Mouse (Mus musculus) E14TG2a.4 (cell line): ENCODE results near the gene Mybl2.

Experiments
- CTCF ChIP-seq: conservative IDR thresholded peaks from 2 replicates; pipeline ENCODE4 v1.5.1; 2014; ENCODE audit warnings: low read length
- NANOG ChIP-seq: IDR thresholded peaks from 2 replicates; pipeline ENCODE4 v1.6.1; 2014; ENCODE audit warnings: borderline replicate concordance, low read length, mixed read lengths

GRCm38 (mm10) chr2:163060630-163061029 is 6.1 kb downstream of the Mybl2 start:
- TF ChIP-seq CTCF (no peak), NANOG (no peak)
